Mouse (Mus musculus) liver, embryonic 14.5 days (tissue): ENCODE data around the gene Aire. TPM values are rescaled to one million over a fixed set of nuclear protein-coding genes. Genes with fewer than 3 reads are reported as not detected.

ENCODE experiments used
- ATAC-seq: fragments of 200-750 bp; cut with Nextera tagmentation; 2 replicates; pipeline ENCODE4 v1.8.0; 2017; ENCODE audit warnings: moderate number of reproducible peaks, mild to moderate bottlenecking, moderate library complexity; ENCODE audit not compliant: insufficient read depth
- DNase-seq, 3 experiments: peaks; one replicate each; pipeline ENCODE4 v3.0.0-alpha.2; 2012 to 2013; ENCODE audit warnings: low read depth in 3 of 3, low spot score in 3 of 3
- H3K27ac ChIP-seq: fragments of 300-500 bp; sonication (generic); 2 replicates; pipeline ENCODE4 v1.5.1; 2014; ENCODE audit warnings: moderate library complexity, mild to moderate bottlenecking, control low read depth, inconsistent platforms
- H3K27me3 ChIP-seq: fragments of 300-500 bp; sonication (generic); 2 replicates; pipeline ENCODE4 v1.6.1; 2014; ENCODE audit warnings: mild to moderate bottlenecking, low read length, moderate library complexity; ENCODE audit not compliant: control insufficient read depth, insufficient read depth
- H3K36me3 ChIP-seq: fragments of 300-500 bp; sonication (generic); replicated peaks from 2 replicates; pipeline ENCODE4 v1.6.1; 2014; ENCODE audit warnings: low read depth; ENCODE audit not compliant: control insufficient read depth, insufficient read depth
- H3K4me1 ChIP-seq, 2 experiments: fragments of 200-500 bp in 1 of 2; fragments of 300-500 bp in 1 of 2; sonication (generic) in 1 of 2; replicated peaks; 2 replicates each; pipeline ENCODE4 v1.6.1; 2012 to 2014; ENCODE audit warnings: antibody characterized with exemption in 1 of 2, inconsistent platforms in 1 of 2, low read length in 1 of 2; ENCODE audit not compliant: control insufficient read depth in 2 of 2, insufficient read depth in 2 of 2
- H3K4me2 ChIP-seq: fragments of 300-500 bp; sonication (generic); 2 replicates; pipeline ENCODE4 v1.6.1; 2014; ENCODE audit warnings: low read depth, mild to moderate bottlenecking, control low read depth, moderate library complexity
- H3K4me3 ChIP-seq, 2 experiments: fragments of 200-500 bp in 1 of 2; fragments of 300-500 bp in 1 of 2; sonication (generic) in 1 of 2; 2 replicates each; pipeline ENCODE4 v1.5.1; 2012 to 2014; ENCODE audit warnings: low read depth in 2 of 2, low read length in 2 of 2, mild to moderate bottlenecking in 2 of 2, control low read depth in 1 of 2, inconsistent platforms in 1 of 2, moderate library complexity in 1 of 2; ENCODE audit not compliant: insufficient read depth in 1 of 2
- H3K9ac ChIP-seq: fragments of 300-500 bp; sonication (generic); replicated peaks from 2 replicates; pipeline ENCODE4 v1.6.1; 2014; ENCODE audit warnings: mild to moderate bottlenecking, control low read depth, moderate library complexity
- H3K9me3 ChIP-seq: fragments of 300-500 bp; sonication (generic); 2 replicates; pipeline ENCODE4 v1.6.1; 2016; ENCODE audit warnings: low read length, mixed read lengths; ENCODE audit not compliant: control insufficient read depth
- CTCF ChIP-seq: IDR thresholded peaks from 2 replicates; pipeline ENCODE4 v1.5.1; 2016; ENCODE audit warnings: antibody characterized with exemption, low read depth, control low read depth
- EP300 ChIP-seq: IDR thresholded peaks from 2 replicates; pipeline ENCODE4 v1.6.1; 2016; ENCODE audit warnings: antibody characterized with exemption, low read depth
- WGBS: fragments of 180-500 bp; shearing (Covaris S2); extraction: QIAGEN DNeasy Blood & Tissue Kit; methylation state at CpG from one replicate; pipeline ENCODE4 v1.1.7; 2014; ENCODE audit not compliant: insufficient replicate concordance; 5-methylcytosine and 5-hydroxymethylcytosine counted together
- polyA plus RNA-seq, 2 experiments: library from polyadenylated mRNA; depleted of rRNA in 1 of 2; stranded (reverse) in 1 of 2; unstranded in 1 of 2; fragments of >200 nt; fragmentation: Nextera tagmentation in 1 of 2; extraction: Ambion mirVana in 1 of 2; gene quantifications; 2 replicates each; pipeline versions ENCODE4 v1.2.1 to v1.2.3; 2012 to 2014

Aire gene
- polyA plus RNA-seq, 2 experiments, result not detected

DNA sequence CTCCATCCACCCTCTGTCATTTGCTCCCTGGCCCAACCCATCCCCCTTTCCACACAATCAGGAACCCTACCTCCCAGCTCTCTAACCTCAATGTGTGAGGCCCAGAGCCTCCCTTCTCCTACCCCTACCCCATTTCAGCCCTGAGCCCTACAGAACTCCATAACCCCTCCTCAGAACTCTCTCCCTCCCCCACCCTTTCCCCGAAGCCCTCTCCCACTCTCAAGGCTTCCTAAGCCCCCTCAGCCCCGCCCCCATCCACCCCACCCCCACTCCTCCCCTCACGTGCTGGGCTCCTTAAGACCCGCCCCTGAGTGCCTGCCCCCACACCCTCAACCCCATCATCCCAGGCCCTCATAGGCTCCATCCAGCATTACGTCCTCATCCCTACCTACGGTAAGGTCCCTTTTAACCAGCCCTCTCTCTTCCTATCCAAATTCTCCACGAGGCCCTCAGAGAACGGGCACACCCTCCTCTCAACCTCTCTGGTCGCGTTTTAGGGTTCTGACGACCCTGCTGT is 6.2 kb upstream of the Aire start:
- WGBS, result 41% methylated on average over 11 of the region's 11 CpGs
- TF ChIP-seq EP300 (no peak), CTCF (no peak)
- Histone ChIP-seq H3K36me3 (no peaks in the 10 kb centered on the region), H3K27ac (no peak overlapping the region), H3K4me3 (no peak overlapping the region), H3K4me1 (no peaks in the 10 kb centered on the region), H3K4me2 (no peak overlapping the region), H3K9me3 (no peaks in the 10 kb centered on the region), H3K9ac (no peak overlapping the region), H3K27me3 (no peaks in the 10 kb centered on the region)
- no peak for DNase-seq
- no peak for ATAC-seq

DNA sequence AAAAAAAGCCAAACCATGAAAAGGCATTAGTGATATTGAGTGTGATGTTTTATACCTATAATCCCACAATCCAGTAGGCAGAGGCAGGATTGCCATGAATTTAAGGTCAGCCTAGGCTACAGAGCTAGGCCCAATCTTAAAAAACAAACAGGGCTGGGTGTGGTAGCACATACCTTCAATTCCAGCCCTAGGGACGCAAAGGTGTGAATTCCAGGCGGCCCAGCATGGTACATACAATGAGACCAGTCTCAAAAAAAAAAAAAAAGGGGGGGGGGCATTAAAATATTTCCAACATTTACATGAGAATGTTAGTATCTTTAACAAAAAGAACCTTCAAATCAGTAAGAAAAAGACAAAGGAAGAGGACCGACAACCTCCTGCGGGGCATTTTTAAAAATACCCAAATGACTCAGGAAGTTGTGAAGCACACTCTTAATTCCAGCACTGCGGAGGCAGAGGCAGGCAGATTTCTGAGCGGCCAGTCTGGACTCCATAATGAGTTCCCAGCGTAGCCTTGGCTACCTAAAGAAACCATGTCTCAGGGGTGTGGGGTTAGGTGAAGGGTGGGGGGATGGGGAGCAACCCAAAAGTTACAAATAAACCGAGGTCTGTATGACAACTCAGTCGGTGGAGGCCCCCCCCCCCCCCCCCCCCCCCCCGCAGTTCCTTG is 4.8 kb upstream of the Aire start:
- Histone ChIP-seq H3K4me3 (no peak overlapping the region), H3K27me3 (no peaks in the 10 kb centered on the region), H3K4me2 (no peak overlapping the region), H3K27ac (no peak overlapping the region), H3K9me3 (no peaks in the 10 kb centered on the region), H3K9ac (no peak overlapping the region), H3K36me3 (no peaks in the 10 kb centered on the region), H3K4me1 (no peaks in the 10 kb centered on the region)
- no peak for DNase-seq
- no peak for ATAC-seq
- TF ChIP-seq CTCF (no peak), EP300 (no peak)
- WGBS, result 60% methylated on average over 9 of the region's 10 CpGs

DNA sequence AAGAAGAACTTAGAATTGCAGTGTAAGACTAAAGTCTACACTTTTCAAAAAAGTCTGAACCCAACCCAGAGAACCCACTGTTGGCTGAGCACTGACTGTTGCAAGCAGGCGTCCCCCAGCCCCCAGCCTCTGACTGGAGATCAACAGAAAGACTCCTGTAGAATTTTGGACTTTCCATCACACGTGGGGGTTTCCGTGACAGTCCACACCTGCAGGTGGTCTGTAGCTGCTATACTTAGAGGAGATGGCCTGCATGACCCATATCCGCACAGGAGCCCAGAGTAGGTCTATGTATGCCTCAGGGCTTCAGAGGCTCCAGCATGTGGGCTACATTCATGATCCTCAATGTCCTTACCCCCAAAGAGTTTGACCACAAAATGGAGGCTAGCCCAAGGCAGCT is 3.0 kb upstream of the Aire start:
- Histone ChIP-seq H3K27me3 (no peaks in the 10 kb centered on the region; the same call in 1 of the 2 replicates), H3K27ac (no peak overlapping the region), H3K9me3 (no peaks in the 10 kb centered on the region), H3K4me1 (no peaks in the 10 kb centered on the region), H3K4me3 (no peak overlapping the region), H3K36me3 (no peaks in the 10 kb centered on the region), H3K4me2 (no peak overlapping the region), H3K9ac (no peak overlapping the region)
- TF ChIP-seq CTCF (no peak), EP300 (no peak)
- 56% methylated on average over 4 of the region's 4 CpGs for WGBS
- DNase-seq (no peak), ATAC-seq (no peak)

DNA sequence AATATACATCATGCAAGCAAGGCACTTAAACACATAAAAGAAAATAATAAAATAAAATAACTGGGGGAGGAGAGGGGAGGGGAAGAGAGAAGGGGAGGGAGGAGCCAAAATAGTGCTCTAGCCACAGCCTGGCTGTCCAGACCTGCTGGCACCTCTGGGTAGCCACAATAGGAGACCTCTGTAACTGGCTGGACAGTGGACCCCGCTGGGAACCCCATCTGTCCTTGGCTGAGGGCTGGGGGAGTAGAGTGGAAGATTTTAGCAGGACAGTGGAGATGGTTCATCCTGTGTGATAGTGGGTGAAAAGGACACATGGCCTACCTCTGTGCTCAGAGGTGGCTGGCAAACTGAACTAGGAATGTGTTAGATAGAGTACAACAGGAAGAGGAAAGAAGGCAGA is 1.1 kb upstream of the Aire start:
- no peaks in the 10 kb centered on the region for H3K36me3 ChIP-seq
- no peaks in the 10 kb centered on the region for H3K9me3 ChIP-seq
- no peak overlapping the region for H3K4me2 ChIP-seq
- no peak overlapping the region for H3K4me3 ChIP-seq
- no peak overlapping the region for H3K27ac ChIP-seq
- 33% methylated on average over 1 of the region's 1 CpGs for WGBS
- H3K4me1 ChIP-seq, result no peaks in the 10 kb centered on the region
- TF ChIP-seq EP300, result no peak
- no peak for TF ChIP-seq CTCF
- no peak overlapping the region for H3K9ac ChIP-seq
- ATAC-seq (no peak), DNase-seq (no peak)
- H3K27me3 ChIP-seq, result no peaks in the 10 kb centered on the region; the same call in 1 of the 2 replicates

DNA sequence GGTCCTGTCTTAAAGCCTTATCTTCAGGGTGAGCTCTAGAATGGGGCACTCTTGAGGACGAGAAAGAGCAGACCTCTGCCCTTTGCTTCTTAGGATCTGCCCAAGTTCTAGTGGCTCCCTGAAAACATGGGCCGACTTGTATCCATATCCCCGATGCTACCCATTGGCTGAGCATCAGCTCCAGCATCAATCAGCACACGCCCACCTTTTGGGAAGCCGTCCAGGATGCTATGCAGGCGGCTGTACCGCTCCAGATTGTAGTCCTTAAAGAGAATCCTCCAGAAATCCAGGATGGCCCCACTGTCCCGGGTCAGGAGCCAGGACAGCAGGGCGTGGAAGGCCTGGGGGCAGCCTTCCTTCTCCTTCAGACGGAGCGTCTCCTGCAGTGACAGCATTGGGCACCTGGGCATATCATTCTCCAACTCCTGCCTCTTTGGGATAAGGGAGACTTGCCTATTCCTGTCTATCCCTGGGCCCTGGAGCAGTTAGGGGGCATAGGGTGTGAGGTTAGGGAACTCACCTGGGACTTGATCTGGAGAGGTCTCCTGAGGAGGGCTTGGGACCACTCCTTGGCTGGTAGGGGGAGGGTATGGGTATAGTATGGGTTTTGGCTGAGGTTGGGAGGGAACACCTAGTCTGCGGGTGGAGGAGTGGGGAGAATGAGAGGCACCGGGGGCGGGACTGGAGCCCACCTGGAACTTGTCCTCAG is 559 bp downstream of the Aire start:
- H3K4me1 ChIP-seq, result no peaks in the 10 kb centered on the region
- no peaks in the 10 kb centered on the region for H3K9me3 ChIP-seq
- no peak overlapping the region; the same call in 1 of the 2 replicates for H3K4me2 ChIP-seq
- H3K4me3 ChIP-seq, result no peak overlapping the region
- no peak overlapping the region for H3K27ac ChIP-seq
- WGBS, result 42% methylated on average over 14 of the region's 14 CpGs
- DNase-seq (no peak), ATAC-seq (no peak)
- H3K36me3 ChIP-seq, result no peaks in the 10 kb centered on the region
- H3K27me3 ChIP-seq, result no peaks in the 10 kb centered on the region; the same call in 1 of the 2 replicates
- TF ChIP-seq CTCF (no peak), EP300 (no peak)
- H3K9ac ChIP-seq, result no peak overlapping the region
